Mouse (Mus musculus) kidney, embryonic 15.5 days (tissue): ENCODE results near the gene Il34. TPM values are rescaled to one million over a fixed set of nuclear protein-coding genes. Genes with fewer than 3 reads are reported as not detected.

ENCODE experiments used
- ATAC-seq: fragments of 200-750 bp; cut with Nextera tagmentation; replicated peaks from 2 replicates; pipeline ENCODE4 v1.8.0; 2017; ENCODE audit warnings: moderate TSS enrichment; ENCODE audit not compliant: low FRiP score
- H3K27ac ChIP-seq: fragments of 300-500 bp; sonication (generic); 2 replicates; pipeline ENCODE4 v1.5.1; 2015; ENCODE audit warnings: mild to moderate bottlenecking, inconsistent platforms
- H3K27me3 ChIP-seq: fragments of 300-500 bp; sonication (generic); 2 replicates; pipeline ENCODE4 v1.6.1; 2015; ENCODE audit warnings: inconsistent platforms
- H3K36me3 ChIP-seq: fragments of 300-500 bp; sonication (generic); 2 replicates; pipeline ENCODE4 v1.6.1; 2015; ENCODE audit warnings: inconsistent platforms
- H3K4me1 ChIP-seq: fragments of 300-500 bp; sonication (generic); 2 replicates; pipeline ENCODE4 v1.6.1; 2015; ENCODE audit warnings: inconsistent platforms
- H3K4me2 ChIP-seq: fragments of 300-500 bp; sonication (generic); 2 replicates; pipeline ENCODE4 v1.6.1; 2015; ENCODE audit warnings: moderate library complexity, mild to moderate bottlenecking, inconsistent platforms
- H3K4me3 ChIP-seq: fragments of 300-500 bp; sonication (generic); replicated peaks from 2 replicates; pipeline ENCODE4 v1.5.1; 2015; ENCODE audit warnings: mild to moderate bottlenecking, inconsistent platforms
- H3K9ac ChIP-seq: fragments of 300-500 bp; sonication (generic); 2 replicates; pipeline ENCODE4 v1.6.1; 2015; ENCODE audit warnings: mild to moderate bottlenecking, inconsistent platforms
- H3K9me3 ChIP-seq: fragments of 300-500 bp; sonication (generic); replicated peaks from 2 replicates; pipeline ENCODE4 v1.6.1; 2016; ENCODE audit warnings: inconsistent platforms
- WGBS: fragments of 180-500 bp; shearing (Covaris S2); methylation state at CpG from one replicate; pipeline ENCODE4 v1.1.7; 2015; ENCODE audit warnings: mixed read lengths; 5-methylcytosine and 5-hydroxymethylcytosine counted together
- polyA plus RNA-seq: library from polyadenylated mRNA; unstranded; fragments of >200 nt; fragmentation: Nextera tagmentation; extraction: Ambion mirVana; gene quantifications from 2 replicates; pipeline ENCODE4 v1.2.1, GENCODE M21; 2015

Il34 gene
- polyA plus RNA-seq, 1 experiment from 2014 or later = 2.0 TPM

DNA sequence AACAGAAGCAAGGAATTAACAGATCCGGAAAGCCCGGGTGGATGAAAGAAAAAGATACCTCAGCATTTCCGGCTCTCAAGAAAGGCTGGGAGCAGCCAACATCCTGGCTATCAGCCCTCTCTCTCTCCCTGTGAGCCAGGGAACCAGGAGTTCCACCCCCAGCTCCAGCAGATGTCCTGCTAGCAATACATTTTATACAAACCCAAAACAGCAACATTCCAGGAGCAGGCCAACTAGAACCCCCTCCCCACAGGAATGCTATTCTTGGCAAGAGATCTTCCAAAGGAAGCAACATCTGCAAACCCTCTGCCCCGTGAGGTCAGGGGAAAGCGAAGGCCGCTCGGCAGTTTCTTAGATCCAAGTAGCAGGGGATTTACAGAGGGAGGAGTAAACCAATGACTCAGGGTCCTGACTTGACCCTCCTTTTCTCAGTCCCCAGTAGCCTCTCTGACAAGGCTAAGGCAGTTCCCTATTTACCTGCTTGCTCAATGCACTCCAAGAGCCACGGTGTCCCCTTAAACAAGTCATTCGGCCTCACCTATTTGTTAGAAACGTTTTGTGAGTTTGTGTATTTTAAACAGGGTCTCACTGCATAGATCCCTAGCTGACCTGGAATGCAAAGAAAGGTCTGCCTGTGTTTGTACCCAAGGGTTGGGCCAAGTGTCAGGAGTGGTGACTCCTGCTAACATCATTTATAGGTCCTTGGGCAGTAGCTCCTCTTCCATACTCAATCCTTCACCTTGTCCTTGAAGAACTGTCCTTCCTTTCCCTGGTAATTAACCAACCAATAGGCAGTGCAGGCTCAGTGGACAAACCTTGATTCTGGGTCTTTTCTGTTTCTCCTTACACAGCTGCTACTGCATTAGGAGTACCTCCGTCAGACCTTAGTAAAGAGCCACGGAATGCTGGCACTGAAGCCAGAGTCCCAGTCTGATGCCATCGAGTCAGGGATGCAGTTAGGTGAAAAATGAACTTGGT lies 3.1 kb upstream of the Il34 start:
- no peak overlapping the region for H3K4me3 ChIP-seq
- H3K4me1 ChIP-seq = peaks cover 42% of the 10 kb centered on the region
- WGBS = 46% methylated on average over 13 of the region's 13 CpGs
- no peak overlapping the region for H3K4me2 ChIP-seq
- H3K27ac ChIP-seq = peak overlapping the region; percentile 76
- no peaks in the 10 kb centered on the region for H3K27me3 ChIP-seq
- 0 out of 2 replicates have a peak overlapping the region, but pooled peaks have one; percentile 2 for H3K9ac ChIP-seq
- peak; percentile 41 for ATAC-seq
- H3K9me3 ChIP-seq = no peaks in the 10 kb centered on the region
- H3K36me3 ChIP-seq = peaks cover 52% of the 10 kb centered on the region

DNA sequence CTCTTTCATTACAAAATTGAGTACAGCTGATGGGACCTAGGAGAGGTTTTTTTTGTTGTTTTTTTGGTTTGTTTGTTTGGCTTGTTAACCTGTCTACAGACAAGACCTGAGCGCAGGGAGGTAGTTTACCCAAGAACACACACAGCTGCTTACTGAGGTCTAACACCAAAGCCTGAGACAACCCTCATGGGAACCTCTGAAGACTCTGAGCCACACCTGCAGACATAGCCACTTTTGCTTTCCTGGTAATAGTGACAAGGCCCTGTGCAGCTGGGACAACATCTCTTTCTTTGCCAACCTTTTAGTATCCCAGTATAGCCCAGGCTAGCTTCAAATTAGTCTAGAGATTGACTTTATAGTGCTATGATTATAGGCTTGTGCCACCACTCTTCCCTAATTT lies 422 bp upstream of the Il34 start:
- Histone ChIP-seq H3K9me3 (no peaks in the 10 kb centered on the region), H3K27me3 (no peaks in the 10 kb centered on the region), H3K4me3 (no peak overlapping the region), H3K9ac (no peak overlapping the region), H3K4me2 (no peak overlapping the region), H3K4me1 (peaks cover 42% of the 10 kb centered on the region), H3K36me3 (peaks cover 26% of the 10 kb centered on the region), H3K27ac (0 out of 2 replicates have a peak overlapping the region, but pooled peaks have one; percentile 16)
- WGBS = 84% methylated on average over 1 of the region's 1 CpGs
- no peak for ATAC-seq

GRCm38 (mm10) chr8:110804825-110805514 lies 754 bp downstream of the Il34 start:
- 51% methylated on average over 3 of the region's 3 CpGs for WGBS

DNA sequence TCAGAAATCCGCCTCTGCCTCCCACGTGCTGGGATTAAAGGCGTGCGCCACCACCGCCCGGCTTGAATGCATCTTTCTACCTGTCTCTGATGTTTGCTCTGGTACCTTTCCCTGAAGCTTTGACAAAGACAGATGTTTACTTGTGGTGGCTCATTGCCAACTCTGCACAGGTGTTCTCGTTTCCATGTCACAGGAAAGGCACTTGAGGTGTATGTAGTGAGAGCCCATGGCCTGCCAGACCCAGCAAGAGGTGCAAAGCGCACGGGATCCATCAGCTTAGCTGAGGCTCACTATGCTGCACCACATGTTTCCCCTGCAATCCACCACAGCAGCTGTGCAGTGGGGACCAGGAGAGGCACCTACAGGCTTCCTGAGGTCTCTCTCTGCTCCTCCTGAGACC lies 1.9 kb downstream of the Il34 start:
- no peak overlapping the region for H3K4me3 ChIP-seq
- peaks cover 3% of the 10 kb centered on the region; the same call in 1 of the 2 replicates for H3K36me3 ChIP-seq
- 88% methylated on average over 9 of the region's 9 CpGs for WGBS
- no peaks in the 10 kb centered on the region for H3K9me3 ChIP-seq
- ATAC-seq = no peak
- H3K9ac ChIP-seq = no peak overlapping the region
- no peaks in the 10 kb centered on the region for H3K27me3 ChIP-seq
- peaks cover 23% of the 10 kb centered on the region for H3K4me1 ChIP-seq
- no peak overlapping the region for H3K27ac ChIP-seq
- no peak overlapping the region for H3K4me2 ChIP-seq

More at GRCm38 (mm10) chr8:110804825-110805514, 754 bp downstream of the Il34 start:
- Histone ChIP-seq H3K4me1 (peaks cover 34% of the 10 kb centered on the region), H3K9ac (no peak overlapping the region), H3K4me2 (no peak overlapping the region), H3K4me3 (no peak overlapping the region), H3K9me3 (no peaks in the 10 kb centered on the region), H3K27ac (peak overlapping the region; percentile 43; the same call in 1 of the 2 replicates), H3K27me3 (no peaks in the 10 kb centered on the region), H3K36me3 (peaks cover 14% of the 10 kb centered on the region)
- ATAC-seq = no peak

DNA sequence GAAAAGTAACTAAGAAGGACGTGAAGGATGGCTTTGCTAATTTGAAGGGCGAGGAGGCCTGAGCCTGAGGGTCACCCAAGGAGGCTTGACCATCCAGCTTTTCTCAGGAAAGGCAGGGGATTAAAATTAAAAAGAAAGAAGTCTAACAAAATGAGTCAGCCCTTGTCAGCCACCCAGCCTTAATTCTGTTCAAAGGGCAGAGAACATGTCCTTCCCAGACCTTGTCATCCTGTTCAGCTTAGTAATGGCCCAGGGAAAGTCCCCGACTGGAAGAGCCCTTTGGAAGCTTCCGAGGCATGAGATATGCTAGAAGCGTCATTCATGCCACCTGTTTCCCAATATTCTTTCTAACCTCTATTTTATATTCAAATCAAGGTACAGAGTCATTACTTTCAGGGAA lies 2.7 kb downstream of the Il34 start:
- no peaks in the 10 kb centered on the region for H3K27me3 ChIP-seq
- H3K4me3 ChIP-seq = no peak overlapping the region
- H3K4me1 ChIP-seq = peaks cover 14% of the 10 kb centered on the region
- no peak overlapping the region for H3K9ac ChIP-seq
- H3K27ac ChIP-seq = no peak overlapping the region
- no peak for ATAC-seq
- H3K9me3 ChIP-seq = no peaks in the 10 kb centered on the region
- no peak overlapping the region for H3K4me2 ChIP-seq
- 79% methylated on average over 5 of the region's 5 CpGs for WGBS
- H3K36me3 ChIP-seq = no peaks in the 10 kb centered on the region

- peaks cover 3% of the 10 kb centered on the region; the same call in 1 of the 2 replicates for H3K9me3 ChIP-seq
- H3K4me1 ChIP-seq = peaks cover 22% of the 10 kb centered on the region
- H3K4me2 ChIP-seq = no peak overlapping the region
- no peak overlapping the region for H3K9ac ChIP-seq
- no peaks in the 10 kb centered on the region for H3K36me3 ChIP-seq
- WGBS = 95% methylated on average over 8 of the region's 8 CpGs
- no peak for ATAC-seq
- no peaks in the 10 kb centered on the region for H3K27me3 ChIP-seq
- H3K4me3 ChIP-seq = no peak overlapping the region
- no peak overlapping the region for H3K27ac ChIP-seq
Measured at GRCm38 (mm10) chr8:110797086-110797485, 8.6 kb downstream of the Il34 start.

DNA sequence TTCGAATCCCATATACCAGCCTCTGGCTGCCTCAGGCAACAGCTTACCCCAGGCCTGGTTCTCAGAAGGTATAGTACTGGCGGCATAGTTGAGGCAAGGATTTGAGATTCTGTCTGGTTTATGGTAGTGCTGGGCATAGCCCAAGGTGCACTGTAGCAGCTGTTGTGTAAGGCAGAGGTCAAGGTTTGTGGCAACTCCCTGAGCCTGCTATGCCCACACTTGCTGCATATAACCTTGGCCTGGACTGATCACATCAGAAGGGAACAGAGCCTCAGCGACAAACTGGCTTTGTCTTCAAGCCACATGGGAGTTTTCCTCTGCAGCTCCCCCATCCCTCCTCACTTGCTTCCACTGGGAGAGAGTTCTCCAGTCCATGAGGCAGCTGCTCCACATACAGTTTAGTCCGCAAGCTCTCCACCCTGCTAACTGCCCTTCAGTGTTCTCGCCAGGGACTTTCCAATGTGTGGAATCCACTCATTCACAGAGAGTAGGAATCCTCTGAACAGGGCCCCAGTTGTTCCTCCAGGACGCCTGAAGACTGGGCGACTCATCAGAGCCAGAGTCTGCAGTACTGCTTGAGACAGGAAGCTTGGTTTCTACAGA lies 11.3 kb downstream of the Il34 start:
- Histone ChIP-seq H3K4me2 (no peak overlapping the region), H3K9ac (no peak overlapping the region), H3K36me3 (no peaks in the 10 kb centered on the region), H3K9me3 (peaks cover 3% of the 10 kb centered on the region; the same call in 1 of the 2 replicates), H3K27ac (peak overlapping the region; percentile 92), H3K4me3 (no peak overlapping the region), H3K4me1 (peaks cover 46% of the 10 kb centered on the region), H3K27me3 (no peaks in the 10 kb centered on the region)
- 86% methylated on average over 7 of the region's 7 CpGs for WGBS
- ATAC-seq = no peak

GRCm38 (mm10) chr8:110793936-110794335 lies 11.8 kb downstream of the Il34 start:
- Histone ChIP-seq H3K9ac (no peak overlapping the region), H3K27me3 (no peaks in the 10 kb centered on the region), H3K4me3 (no peak overlapping the region), H3K27ac (peak overlapping the region; percentile 92), H3K4me1 (peaks cover 46% of the 10 kb centered on the region), H3K4me2 (no peak overlapping the region), H3K36me3 (no peaks in the 10 kb centered on the region), H3K9me3 (peaks cover 3% of the 10 kb centered on the region; the same call in 1 of the 2 replicates)
- WGBS = 85% methylated on average over 9 of the region's 9 CpGs
- no peak for ATAC-seq

DNA sequence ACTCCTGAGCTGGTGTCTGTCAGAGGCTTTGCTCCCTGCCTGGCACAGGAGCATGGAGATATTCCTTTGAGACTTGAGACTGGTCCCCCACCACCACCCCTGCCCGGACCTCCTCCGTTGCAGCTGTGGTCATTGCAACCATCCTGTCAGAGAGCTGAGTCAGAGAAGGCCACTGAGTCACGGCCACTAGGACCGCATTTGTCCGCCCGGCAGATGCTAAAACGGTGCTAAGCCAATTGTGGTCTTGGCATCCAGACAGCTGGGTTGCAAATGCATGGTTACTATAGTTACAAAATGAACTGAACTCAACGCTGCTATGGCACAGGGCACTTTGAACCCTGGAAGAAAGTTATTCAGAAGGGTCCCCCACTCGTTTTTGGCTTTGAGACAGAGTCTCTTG lies 12.2 kb downstream of the Il34 start:
- Histone ChIP-seq H3K27ac (peak overlapping the region; percentile 92), H3K27me3 (no peaks in the 10 kb centered on the region), H3K4me1 (peaks cover 46% of the 10 kb centered on the region), H3K4me2 (0 out of 2 replicates have a peak overlapping the region, but pooled peaks have one; percentile 28), H3K4me3 (no peak overlapping the region), H3K9me3 (peaks cover 3% of the 10 kb centered on the region; the same call in 1 of the 2 replicates), H3K36me3 (no peaks in the 10 kb centered on the region), H3K9ac (no peak overlapping the region)
- ATAC-seq = no peak
- WGBS = 81% methylated on average over 9 of the region's 9 CpGs

- Histone ChIP-seq H3K27me3 (no peaks in the 10 kb centered on the region), H3K4me2 (peak overlapping the region; percentile 28), H3K27ac (peak overlapping the region; percentile 92), H3K4me3 (no peak overlapping the region), H3K36me3 (no peaks in the 10 kb centered on the region), H3K4me1 (peaks cover 46% of the 10 kb centered on the region), H3K9me3 (peaks cover 3% of the 10 kb centered on the region; the same call in 1 of the 2 replicates), H3K9ac (no peak overlapping the region)
- peak; percentile 88 for ATAC-seq
- WGBS = 54% methylated on average over 11 of the region's 11 CpGs
Measured at GRCm38 (mm10) chr8:110792574-110793200, 13.0 kb downstream of the Il34 start.

DNA sequence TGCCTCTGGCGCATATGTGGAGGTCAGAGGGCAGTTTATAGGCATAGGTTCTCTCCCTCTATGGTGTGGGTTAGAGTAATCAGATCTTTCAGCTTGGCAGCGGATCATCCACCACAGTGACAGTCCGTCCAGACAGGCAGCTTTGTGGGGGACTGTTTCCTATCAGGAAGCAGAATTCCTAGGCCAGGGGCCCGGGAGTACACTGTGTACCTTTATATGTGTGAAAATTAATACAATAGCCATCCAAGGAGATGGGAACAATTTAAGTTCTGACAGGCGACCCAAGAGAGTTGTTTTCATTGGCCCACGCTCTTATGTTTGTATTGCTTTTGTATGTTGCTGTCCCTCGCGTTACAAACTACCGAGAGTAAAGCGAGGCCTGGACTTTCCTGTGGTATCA lies 14.6 kb downstream of the Il34 start:
- no peak overlapping the region for H3K9ac ChIP-seq
- H3K4me1 ChIP-seq = peaks cover 46% of the 10 kb centered on the region
- no peaks in the 10 kb centered on the region for H3K27me3 ChIP-seq
- H3K4me2 ChIP-seq = no peak overlapping the region
- H3K36me3 ChIP-seq = no peaks in the 10 kb centered on the region
- 66% methylated on average over 10 of the region's 10 CpGs for whole genome bisulfite sequencing
- no peak overlapping the region for H3K27ac ChIP-seq
- peaks cover 3% of the 10 kb centered on the region; the same call in 1 of the 2 replicates for H3K9me3 ChIP-seq
- no peak overlapping the region for H3K4me3 ChIP-seq
- no peak for ATAC-seq
